Mouse (Mus musculus) embryonic facial prominence, embryonic 10.5 days (tissue): ENCODE results near the gene Ncoa6. TPM values are rescaled to one million over a fixed set of nuclear protein-coding genes. Genes with fewer than 3 reads are reported as not detected.
A peak's percentile ranks its signal among the peaks of the same experiment; 100 is the strongest.
"Not testable (repeated sequence)": the region's sequence is repeated elsewhere in the genome, so short reads cannot be mapped to it uniquely, and the experiment has no call there.

ENCODE experiments used
- DNase-seq: peaks from one replicate; pipeline ENCODE4 v3.0.0-alpha.2; 2017; ENCODE audit warnings: low spot score
- H3K27ac ChIP-seq: fragments of 300-500 bp; sonication (generic); replicated peaks from 2 replicates; pipeline ENCODE4 v1.5.1; 2016; ENCODE audit warnings: mild to moderate bottlenecking
- H3K27me3 ChIP-seq: fragments of 300-500 bp; sonication (generic); replicated peaks from 2 replicates; pipeline ENCODE4 v1.6.1; 2016; ENCODE audit warnings: low read depth, mild to moderate bottlenecking; ENCODE audit not compliant: poor library complexity, severe bottlenecking
- H3K36me3 ChIP-seq: fragments of 300-500 bp; sonication (generic); replicated peaks from 2 replicates; pipeline ENCODE4 v1.6.1; 2016; ENCODE audit warnings: mild to moderate bottlenecking, moderate library complexity
- H3K4me1 ChIP-seq: fragments of 300-500 bp; sonication (generic); 2 replicates; pipeline ENCODE4 v1.6.1; 2016
- H3K4me3 ChIP-seq: fragments of 300-500 bp; sonication (generic); 2 replicates; pipeline ENCODE4 v1.5.1; 2016; ENCODE audit warnings: mild to moderate bottlenecking, moderate library complexity
- H3K9me3 ChIP-seq: fragments of 300-500 bp; sonication (generic); 2 replicates; pipeline ENCODE4 v1.6.1; 2016; ENCODE audit warnings: mild to moderate bottlenecking
- WGBS: fragments of 180-500 bp; shearing (Covaris S2); methylation state at CpG from one replicate; pipeline ENCODE4 v1.1.7; 2016; 5-methylcytosine and 5-hydroxymethylcytosine counted together
- polyA plus RNA-seq: library from polyadenylated mRNA; unstranded; fragments of >200 nt; fragmentation: Nextera tagmentation; extraction: Ambion mirVana; gene quantifications from 2 replicates; pipeline ENCODE4 v1.2.1, GENCODE M21; 2016

Gene Ncoa6
- polyA plus RNA-seq, 1 experiment from 2014 or later = 20.1 TPM

DNA sequence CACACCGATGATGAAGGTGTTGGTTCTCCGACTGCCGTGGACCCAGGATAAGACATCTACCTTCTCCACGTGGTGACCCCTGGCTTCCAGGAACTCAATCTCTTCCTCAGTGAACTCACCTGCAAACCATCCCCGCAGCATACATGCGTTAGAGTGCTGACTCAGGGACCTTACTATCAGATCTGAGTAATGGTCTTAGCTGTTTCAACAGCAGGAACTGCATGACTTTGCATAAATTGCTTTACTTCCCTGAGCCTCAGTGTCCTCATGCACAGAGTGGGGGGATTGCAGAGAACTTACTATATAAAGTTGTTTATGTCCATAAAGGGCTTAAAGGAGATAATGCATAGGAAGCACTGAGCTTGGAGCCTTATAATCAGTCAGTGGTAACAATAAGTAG, 17.3 kb upstream of the Ncoa6 start:
- Histone ChIP-seq H3K36me3 (no peaks in the 10 kb centered on the region), H3K9me3 (no peaks in the 10 kb centered on the region), H3K27ac (no peak overlapping the region), H3K4me3 (no peak overlapping the region), H3K4me1 (no peaks in the 10 kb centered on the region), H3K27me3 (no peaks in the 10 kb centered on the region)
- WGBS = 92% methylated on average over 6 of the region's 6 CpGs
- DNase-seq = no peak

DNA sequence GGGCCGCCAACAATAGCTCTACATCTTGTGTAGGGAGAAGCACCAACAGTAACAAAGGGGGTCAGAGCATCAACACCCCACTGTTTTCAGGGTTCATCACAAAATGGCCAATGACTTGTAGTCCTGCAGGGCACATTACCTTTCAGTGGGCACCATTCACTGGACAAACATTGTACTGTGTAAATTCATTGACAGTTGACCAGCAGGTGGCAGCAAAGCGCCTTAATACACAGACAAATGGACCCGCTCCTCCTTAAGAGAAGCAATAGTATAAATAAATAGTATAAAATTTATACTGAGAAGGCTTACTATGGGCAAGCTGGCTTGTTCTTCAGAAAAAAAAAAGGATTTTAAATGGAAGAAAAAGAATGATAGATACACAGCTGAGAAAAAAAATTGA, 8.3 kb upstream of the Ncoa6 start:
- Histone ChIP-seq H3K36me3 (no peaks in the 10 kb centered on the region), H3K27me3 (no peaks in the 10 kb centered on the region), H3K27ac (no peak overlapping the region), H3K4me1 (no peaks in the 10 kb centered on the region), H3K9me3 (no peaks in the 10 kb centered on the region), H3K4me3 (no peak overlapping the region)
- WGBS = 40% methylated on average over 3 of the region's 3 CpGs
- DNase-seq = peak; percentile 72

DNA sequence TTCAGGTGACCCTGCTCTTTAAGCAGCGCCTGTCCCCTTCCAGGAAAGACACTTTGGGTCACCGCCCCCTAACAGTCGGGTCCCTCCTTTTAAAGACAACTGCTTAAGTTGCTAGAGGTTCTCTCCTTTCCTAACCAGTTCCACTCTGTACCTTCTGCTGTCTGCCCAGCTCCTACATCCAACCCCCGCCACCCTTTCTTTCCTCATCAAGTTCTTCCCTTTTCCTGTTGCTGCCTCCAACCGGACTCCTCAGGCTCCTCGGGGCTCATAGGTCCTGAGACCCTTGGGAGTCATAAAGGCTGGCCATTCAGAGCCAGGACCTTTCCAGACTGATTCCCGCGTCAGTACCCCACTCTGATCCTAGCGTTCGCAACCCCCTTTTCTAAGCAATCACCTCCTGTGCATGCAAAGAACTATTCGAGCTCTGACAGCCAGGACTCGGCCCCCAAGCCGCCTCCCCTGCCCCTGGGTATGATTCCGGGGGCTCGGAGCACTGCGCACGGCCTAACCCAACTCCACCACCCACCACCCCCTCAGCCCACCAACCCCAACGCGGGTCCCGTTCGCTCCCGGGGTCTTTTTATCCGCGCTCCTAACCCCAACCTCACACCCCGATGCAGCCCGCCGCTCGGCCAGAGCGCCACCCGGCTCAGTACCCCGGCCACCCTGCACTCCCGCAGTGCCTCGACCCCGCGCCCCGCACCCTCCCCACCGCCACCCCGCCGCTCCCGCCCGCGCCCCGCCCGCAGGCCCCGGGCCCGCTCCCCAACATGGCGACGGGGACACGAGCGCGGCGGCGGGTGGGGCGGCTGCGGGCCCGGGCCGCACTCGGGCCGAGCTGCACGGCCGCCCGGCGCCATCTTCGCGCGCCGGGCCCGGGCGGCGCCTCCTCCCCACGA, 774 bp downstream of the Ncoa6 start:
- Histone ChIP-seq H3K4me1 (peaks cover 11% of the 10 kb centered on the region), H3K27me3 (peaks cover 10% of the 10 kb centered on the region), H3K4me3 (peak overlapping the region; percentile 92), H3K36me3 (no peaks in the 10 kb centered on the region), H3K9me3 (no peaks in the 10 kb centered on the region), H3K27ac (peak overlapping the region; percentile 96)
- under 1% methylated on average over 71 of the region's 71 CpGs for WGBS
- peak; percentile 66 for DNase-seq

DNA sequence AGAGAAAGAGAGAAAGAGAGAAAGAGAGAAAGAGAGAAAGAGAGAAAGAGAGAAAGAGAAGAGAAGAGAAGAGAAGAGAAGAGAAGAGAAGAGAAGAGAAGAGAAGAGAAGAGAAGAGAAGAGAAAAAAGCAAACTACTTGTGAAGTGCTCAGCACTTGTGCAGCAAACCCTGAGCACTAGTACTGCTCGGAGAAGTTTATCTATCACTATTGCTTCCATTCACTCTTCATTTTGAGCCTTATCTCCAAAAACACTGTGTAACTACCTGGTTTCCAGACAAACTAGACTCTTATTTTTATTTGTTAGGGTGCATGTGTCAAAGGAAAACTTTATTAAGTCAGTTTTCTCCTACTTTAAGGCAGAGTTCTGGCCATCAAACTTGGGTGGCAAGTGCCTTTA, 6.8 kb downstream of the Ncoa6 start:
- WGBS = 90% methylated on average over 1 of the region's 1 CpGs

DNA sequence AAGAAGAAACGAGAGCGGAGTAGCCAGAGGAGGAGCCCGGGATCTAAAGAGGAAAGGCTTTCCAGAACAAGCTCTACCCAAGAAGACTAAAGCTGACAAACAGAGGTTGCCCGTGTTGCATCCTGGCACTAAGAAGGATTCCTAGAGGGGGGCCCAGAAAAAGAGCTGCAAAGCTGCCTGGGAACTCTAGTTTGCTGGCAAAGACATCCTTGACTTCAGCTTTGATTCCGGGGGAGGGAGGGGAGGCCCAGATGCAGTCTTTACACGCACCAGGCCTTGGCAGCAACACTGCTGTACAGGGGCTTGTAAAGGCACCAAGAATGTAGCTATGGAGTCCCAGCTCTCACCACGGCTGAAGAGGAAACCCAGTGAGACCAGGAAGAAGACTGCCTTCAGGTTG, 20.1 kb downstream of the Ncoa6 start:
- no peak for DNase-seq
- WGBS = 88% methylated on average over 7 of the region's 7 CpGs
- H3K9me3 ChIP-seq = no peaks in the 10 kb centered on the region
- H3K27ac ChIP-seq = no peak overlapping the region
- H3K4me1 ChIP-seq = no peaks in the 10 kb centered on the region
- no peaks in the 10 kb centered on the region for H3K27me3 ChIP-seq
- H3K4me3 ChIP-seq = no peak overlapping the region
- peaks cover 36% of the 10 kb centered on the region for H3K36me3 ChIP-seq

More for the DNA sequence above, 6.8 kb downstream of the Ncoa6 start:
- Histone ChIP-seq H3K27me3 (no peaks in the 10 kb centered on the region), H3K36me3 (peaks cover 13% of the 10 kb centered on the region), H3K27ac (no peak overlapping the region), H3K9me3 (no peaks in the 10 kb centered on the region), H3K4me1 (no peaks in the 10 kb centered on the region), H3K4me3 (no peak overlapping the region)
- no peak for DNase-seq

DNA sequence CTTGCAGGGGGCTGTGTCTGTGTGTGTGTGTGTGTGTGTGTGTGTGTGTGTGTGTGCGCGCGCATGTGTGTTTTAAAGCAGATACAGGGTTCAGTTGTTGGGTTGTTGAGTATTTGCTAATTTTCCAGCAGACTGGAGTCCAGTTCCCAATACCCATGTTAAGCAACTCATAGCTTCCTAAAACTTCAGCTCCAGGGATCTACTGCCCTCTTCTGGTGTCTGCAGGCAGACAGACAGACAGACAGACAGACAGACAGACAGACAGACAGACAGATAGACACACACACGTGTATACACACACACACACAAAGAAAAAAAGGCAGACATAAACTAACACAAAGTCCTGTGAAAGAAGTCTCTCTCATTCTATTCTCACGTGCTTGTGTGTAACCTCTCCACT, 22.4 kb downstream of the Ncoa6 start:
- 83% methylated on average over 5 of the region's 5 CpGs for WGBS
- Histone ChIP-seq H3K27ac (no peak overlapping the region), H3K4me3 (no peak overlapping the region), H3K36me3 (peaks cover 28% of the 10 kb centered on the region), H3K9me3 (no peaks in the 10 kb centered on the region), H3K4me1 (no peaks in the 10 kb centered on the region), H3K27me3 (no peaks in the 10 kb centered on the region)
- no peak for DNase-seq

DNA sequence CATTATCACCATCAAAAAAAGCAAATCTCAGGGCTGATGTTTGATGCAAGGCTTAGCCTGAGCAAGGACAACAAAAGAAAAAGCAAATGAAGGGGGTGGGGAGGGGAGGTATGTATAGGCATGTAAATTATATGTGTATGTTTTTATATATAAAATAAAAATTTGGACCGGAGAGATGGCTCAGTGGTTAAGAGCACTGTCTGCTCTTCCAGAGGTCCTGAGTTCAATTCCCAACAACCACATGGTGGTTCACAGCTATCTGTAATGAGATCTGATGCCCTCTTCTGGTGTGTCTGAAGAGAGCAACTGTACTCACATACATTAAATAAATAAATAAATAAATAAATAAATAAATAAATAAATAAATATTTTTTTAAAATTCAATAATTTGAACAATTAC, 25.8 kb downstream of the Ncoa6 start:
- WGBS = 96% methylated on average over 1 of the region's 1 CpGs
- H3K27ac ChIP-seq, DNase-seq, H3K36me3 ChIP-seq, H3K4me3 ChIP-seq, H3K9me3 ChIP-seq, H3K4me1 ChIP-seq, H3K27me3 ChIP-seq: not testable (repeated sequence)

DNA sequence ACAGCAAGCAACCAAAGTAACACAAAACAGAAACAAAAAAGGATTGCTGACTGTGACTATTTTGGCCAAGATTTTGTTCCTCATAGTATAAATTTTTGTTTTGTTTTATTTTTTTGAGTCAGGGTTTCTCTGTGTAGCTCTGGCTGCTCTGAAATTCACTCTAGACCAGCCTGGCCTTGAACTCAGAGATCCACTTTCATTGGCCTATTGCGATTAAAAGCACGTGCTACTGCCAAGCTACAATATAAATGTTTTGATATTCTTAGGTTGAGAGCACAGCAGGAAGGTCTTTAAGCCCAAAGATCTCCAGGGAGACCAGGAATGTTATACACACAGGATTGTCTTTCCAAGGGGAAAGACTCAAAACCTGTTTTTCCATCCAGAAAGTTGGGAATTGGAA, 30.2 kb downstream of the Ncoa6 start:
- Histone ChIP-seq H3K9me3 (no peaks in the 10 kb centered on the region), H3K4me3 (no peak overlapping the region), H3K4me1 (peaks cover 4% of the 10 kb centered on the region; the same call in 1 of the 2 replicates), H3K27me3 (no peaks in the 10 kb centered on the region), H3K27ac (no peak overlapping the region), H3K36me3 (peaks cover 5% of the 10 kb centered on the region; the same call in 1 of the 2 replicates)
- 61% methylated on average over 2 of the region's 2 CpGs for WGBS
- DNase-seq = no peak

DNA sequence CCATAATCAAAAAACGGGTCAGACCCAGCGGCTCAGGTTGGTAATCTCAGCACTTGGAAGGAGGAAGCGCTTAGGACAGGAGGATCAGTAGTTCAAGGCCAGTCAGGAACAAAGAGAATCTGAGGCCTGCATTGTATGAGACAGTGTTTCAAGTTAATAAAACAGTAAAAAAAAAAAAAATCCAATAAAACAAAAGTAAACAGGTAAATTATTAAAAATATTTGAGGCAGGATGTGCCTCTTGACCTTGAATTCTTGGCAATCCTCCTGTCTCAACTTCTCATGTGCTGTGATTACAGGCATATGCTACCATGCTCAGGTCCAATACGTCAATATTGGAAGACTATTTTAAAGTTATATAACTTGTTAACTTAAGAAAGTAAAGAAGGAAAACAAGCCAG, 30.8 kb downstream of the Ncoa6 start:
- Histone ChIP-seq H3K4me3 (no peak overlapping the region), H3K27me3 (no peaks in the 10 kb centered on the region), H3K36me3 (peaks cover 6% of the 10 kb centered on the region), H3K9me3 (no peaks in the 10 kb centered on the region), H3K4me1 (peaks cover 4% of the 10 kb centered on the region; the same call in 1 of the 2 replicates), H3K27ac (no peak overlapping the region)
- WGBS = 79% methylated on average over 4 of the region's 4 CpGs
- no peak for DNase-seq

DNA sequence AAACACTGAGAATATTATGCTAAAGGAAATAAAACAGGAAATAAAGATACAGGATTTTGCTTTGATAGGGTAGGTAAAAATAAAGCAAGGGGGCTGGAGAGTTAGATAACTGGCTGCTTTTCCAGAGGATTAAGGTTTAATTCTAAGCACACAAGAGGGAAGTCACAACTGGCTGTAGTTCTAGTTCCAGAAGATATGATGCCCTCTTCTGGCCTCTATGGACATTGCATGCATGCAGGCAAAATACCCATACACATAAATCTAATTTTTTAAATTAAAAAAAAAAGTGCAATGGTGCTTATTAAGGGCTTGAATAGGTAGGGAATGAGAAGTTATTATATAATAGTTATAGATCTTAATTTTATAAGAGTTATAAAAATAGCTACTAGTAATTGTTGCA, 37.2 kb downstream of the Ncoa6 start:
- no peak overlapping the region for H3K4me3 ChIP-seq
- H3K4me1 ChIP-seq = no peaks in the 10 kb centered on the region
- no peak overlapping the region for H3K27ac ChIP-seq
- no peaks in the 10 kb centered on the region for H3K27me3 ChIP-seq
- peaks cover 66% of the 10 kb centered on the region for H3K36me3 ChIP-seq
- no peaks in the 10 kb centered on the region for H3K9me3 ChIP-seq
- no peak for DNase-seq

DNA sequence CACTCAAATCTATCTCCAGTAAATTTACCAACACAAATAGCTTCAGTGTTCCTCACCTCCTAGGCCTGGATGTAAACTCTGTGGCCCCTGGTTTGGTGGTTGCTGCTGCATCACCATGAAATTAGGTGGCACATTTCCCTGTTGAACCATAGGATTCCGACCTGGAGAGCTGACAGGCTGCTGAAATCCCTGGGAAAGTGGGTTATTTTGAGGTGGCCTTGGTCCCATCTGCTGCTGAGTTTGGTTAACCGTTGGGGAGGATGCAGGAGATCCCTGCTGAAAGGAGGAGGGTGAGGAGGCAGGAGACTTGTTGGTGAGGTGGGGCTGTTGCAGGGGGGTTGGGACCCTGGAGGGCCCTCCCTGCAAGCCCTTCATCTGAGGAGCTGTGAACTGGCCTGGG, 52.8 kb downstream of the Ncoa6 start:
- Histone ChIP-seq H3K4me1 (no peaks in the 10 kb centered on the region), H3K27me3 (no peaks in the 10 kb centered on the region), H3K27ac (no peak overlapping the region), H3K36me3 (peaks cover 77% of the 10 kb centered on the region), H3K9me3 (no peaks in the 10 kb centered on the region), H3K4me3 (no peak overlapping the region)
- DNase-seq = no peak
- 83% methylated on average over 2 of the region's 2 CpGs for WGBS

DNA sequence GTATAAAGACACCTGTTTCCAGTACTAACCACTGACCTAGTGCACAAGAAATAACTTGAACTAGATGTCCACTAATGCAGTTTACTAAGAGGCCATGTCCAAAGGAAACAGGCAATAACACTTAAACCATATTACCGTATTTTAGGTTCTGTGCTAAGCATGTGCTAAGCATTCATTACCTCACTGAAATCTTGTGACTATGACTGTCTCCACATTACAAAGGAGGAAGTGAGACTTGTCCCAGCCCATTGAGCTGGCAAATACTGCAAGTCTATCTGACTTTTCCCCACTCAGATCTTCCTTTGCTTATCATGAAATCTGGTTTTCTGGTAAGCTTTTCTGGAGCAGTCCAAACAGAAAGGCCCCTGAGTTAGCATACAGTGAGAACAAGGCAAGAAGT, 69.1 kb downstream of the Ncoa6 start:
- Histone ChIP-seq H3K27me3 (no peaks in the 10 kb centered on the region), H3K9me3 (no peaks in the 10 kb centered on the region), H3K27ac (no peak overlapping the region), H3K4me1 (no peaks in the 10 kb centered on the region), H3K4me3 (no peak overlapping the region), H3K36me3 (peaks cover 86% of the 10 kb centered on the region)
- WGBS = 95% methylated on average over 1 of the region's 1 CpGs
- DNase-seq = no peak

DNA sequence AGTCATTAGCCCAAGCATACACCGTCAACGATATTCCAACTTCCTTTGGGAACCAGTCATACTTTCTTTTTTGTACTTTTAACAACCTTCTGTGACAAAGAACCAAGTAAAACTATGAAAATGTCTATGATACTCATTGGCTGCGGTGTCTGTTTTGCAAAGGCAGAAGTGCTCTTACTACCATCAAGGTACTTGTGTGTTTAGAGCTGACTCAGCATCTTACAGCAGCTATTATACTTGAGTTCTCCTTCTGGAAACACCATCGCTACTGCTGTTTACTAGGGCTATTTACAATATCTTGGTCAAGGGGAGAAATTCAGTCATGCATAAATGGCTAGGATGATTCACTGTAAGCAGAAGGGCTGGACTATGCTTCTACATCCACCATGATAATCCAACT, 71.8 kb downstream of the Ncoa6 start:
- Histone ChIP-seq H3K4me1 (no peaks in the 10 kb centered on the region), H3K4me3 (no peak overlapping the region), H3K27me3 (no peaks in the 10 kb centered on the region), H3K36me3 (peaks cover 86% of the 10 kb centered on the region), H3K27ac (no peak overlapping the region), H3K9me3 (no peaks in the 10 kb centered on the region)
- 96% methylated on average over 4 of the region's 4 CpGs for WGBS
- no peak for DNase-seq
